Mouse (Mus musculus) MN1 (cell line): ENCODE data around the gene Kdm2b.

Experiments used
- DNase-seq: peaks from one replicate; pipeline ENCODE4 v3.0.0-alpha.2; 2016; ENCODE audit warnings: low spot score

The Kdm2b gene

GRCm38 (mm10) chr5:122843799-122844198, 145.8 kb downstream of the Kdm2b start:
- no peak for DNase-seq

DNA sequence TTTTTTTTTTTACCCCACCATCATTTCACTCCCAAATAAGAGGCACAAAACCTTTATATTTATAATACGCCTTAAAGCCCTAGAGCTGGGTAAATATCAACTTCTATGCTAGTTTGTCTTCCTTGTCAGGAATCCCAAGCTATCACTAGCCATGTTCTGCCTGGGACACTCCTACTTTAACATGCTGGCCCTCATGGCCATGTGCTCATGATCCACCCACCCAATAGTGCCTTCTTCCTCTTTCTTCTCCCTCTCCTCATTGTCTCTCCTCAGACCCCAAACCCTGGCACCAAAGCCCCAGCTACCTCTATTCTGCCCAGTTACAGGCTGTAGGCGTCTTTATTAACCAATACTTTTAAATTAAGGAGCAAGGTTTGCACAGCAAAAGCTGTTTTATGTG, 148.5 kb downstream of the Kdm2b start:
- no peak for DNase-seq

GRCm38 (mm10) chr5:122832996-122833395, 156.6 kb downstream of the Kdm2b start:
- no peak for DNase-seq

DNA sequence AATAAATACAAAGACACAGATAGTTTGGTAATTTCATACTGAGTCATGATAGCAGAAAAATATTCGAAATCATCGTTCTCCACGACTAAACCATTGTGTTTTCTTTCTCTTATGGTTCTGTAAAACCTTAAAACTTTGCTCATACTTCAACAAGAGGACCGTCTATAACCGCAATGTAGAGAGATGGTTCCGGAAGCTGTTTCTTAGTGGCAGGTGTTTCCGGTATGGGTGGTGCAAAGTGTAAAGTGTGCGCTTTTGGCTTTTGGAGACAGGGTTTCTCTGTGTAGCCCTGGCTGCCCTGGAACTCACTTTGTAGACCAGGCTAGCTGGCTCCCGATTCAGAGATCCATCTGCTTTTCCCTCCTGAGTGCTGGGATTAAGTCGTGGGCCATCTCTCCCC, 157.1 kb downstream of the Kdm2b start:
- no peak for DNase-seq

GRCm38 (mm10) chr5:122825099-122825498, 164.5 kb downstream of the Kdm2b start:
- no peak for DNase-seq

- DNase-seq = no peak
Observed at GRCm38 (mm10) chr5:122824450-122824849, 165.2 kb downstream of the Kdm2b start.

GRCm38 (mm10) chr5:122823976-122824375, 165.6 kb downstream of the Kdm2b start:
- DNase-seq = no peak

GRCm38 (mm10) chr5:122822441-122822840, 167.2 kb downstream of the Kdm2b start:
- DNase-seq = no peak

DNA sequence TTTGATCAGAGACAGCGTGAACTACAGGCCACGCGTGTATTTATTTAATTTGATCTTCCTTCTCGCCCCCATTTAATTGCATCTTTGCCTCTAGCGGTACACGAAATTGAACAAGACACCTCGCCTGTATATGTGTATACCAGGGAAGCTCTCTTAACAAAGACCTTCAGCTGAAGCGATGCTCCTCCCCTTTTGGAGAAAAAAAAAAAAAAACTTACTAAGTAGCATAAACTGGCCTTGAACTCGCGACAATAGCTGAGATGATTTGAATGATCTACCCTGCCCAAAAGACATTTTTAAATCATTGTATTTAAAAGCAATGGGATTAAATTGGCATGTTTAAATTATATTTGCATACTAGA, 168.1 kb downstream of the Kdm2b start:
- DNase-seq = no peak

GRCm38 (mm10) chr5:122820777-122821523, 168.7 kb downstream of the Kdm2b start, which contains the start of gene Anapc5:
Gene Anapc5, minus strand, starts transcription at chr5:122821339.
- peak; percentile 92 for DNase-seq
